Mouse (Mus musculus) activated CD4-positive, CD25-positive, alpha-beta regulatory T cell, adult 4 months (primary cell): Measurements from ENCODE around the gene Jak2. TPM values are rescaled to one million over a fixed set of nuclear protein-coding genes. Genes with fewer than 3 reads are reported as not detected.
A peak's percentile ranks its signal among the peaks of the same experiment; 100 is the strongest.

Experiments
- ATAC-seq: one replicate; pipeline ENCODE4 v1.8.0; 2017
- polyA plus RNA-seq, 2 experiments: library from polyadenylated mRNA; unstranded; fragments of 100-300 nt; shearing (Covaris generic); gene quantifications; one replicate each; pipeline ENCODE4 v1.2.1; 2017

Gene Jak2
- polyA plus RNA-seq: 10 to 100 TPM; 20.1 to 20.5 TPM

GRCm38 (mm10) chr19:29251191-29251957, at the start of gene Jak2:
TSS of gene Jak2 (plus strand) at chr19:29251828.
- ATAC-seq: peak; percentile 61

GRCm38 (mm10) chr19:29203337-29203736, 48.3 kb upstream of the Jak2 start:
- no peak for ATAC-seq

GRCm38 (mm10) chr19:29204583-29204982, 47.0 kb upstream of the Jak2 start:
- ATAC-seq: no peak

GRCm38 (mm10) chr19:29205267-29205666, 46.4 kb upstream of the Jak2 start:
- no peak for ATAC-seq

- peak; percentile 73 for ATAC-seq
These were observed 41.7 kb upstream of the Jak2 start for GRCm38 (mm10) chr19:29209898-29210297.

- peak; percentile 23 for ATAC-seq
These were observed 41.3 kb upstream of the Jak2 start for GRCm38 (mm10) chr19:29210319-29210718.

GRCm38 (mm10) chr19:29215811-29216509, 35.7 kb upstream of the Jak2 start:
- ATAC-seq: no peak

GRCm38 (mm10) chr19:29221867-29222266, 29.8 kb upstream of the Jak2 start:
- ATAC-seq: peak; percentile 28

GRCm38 (mm10) chr19:29224968-29225367, 26.7 kb upstream of the Jak2 start:
- no peak for ATAC-seq

- peak; percentile 14 for ATAC-seq
These were observed 24.6 kb upstream of the Jak2 start for GRCm38 (mm10) chr19:29226996-29227395.

GRCm38 (mm10) chr19:29227941-29228590, 23.6 kb upstream of the Jak2 start:
- peak; percentile 55 for ATAC-seq

- ATAC-seq: no peak
These were observed 22.6 kb upstream of the Jak2 start for GRCm38 (mm10) chr19:29228989-29229388.

- no peak for ATAC-seq
These were observed 18.9 kb upstream of the Jak2 start for GRCm38 (mm10) chr19:29232738-29233137.

GRCm38 (mm10) chr19:29236658-29237385, 14.8 kb upstream of the Jak2 start:
- peak; percentile 89 for ATAC-seq

- ATAC-seq: no peak
These were observed 13.5 kb upstream of the Jak2 start for GRCm38 (mm10) chr19:29238171-29238570.

GRCm38 (mm10) chr19:29239513-29240235, 12.0 kb upstream of the Jak2 start:
- ATAC-seq: no peak

GRCm38 (mm10) chr19:29240676-29241075, 11.0 kb upstream of the Jak2 start:
- ATAC-seq: no peak

- ATAC-seq: no peak
These were observed 10.0 kb upstream of the Jak2 start for GRCm38 (mm10) chr19:29241581-29241980.

GRCm38 (mm10) chr19:29249933-29250332, 1.7 kb upstream of the Jak2 start:
- no peak for ATAC-seq

GRCm38 (mm10) chr19:29251958-29252801, 552 bp downstream of the Jak2 start:
- ATAC-seq: peak; percentile 18
